Mouse (Mus musculus) bone marrow macrophage, adult 2 months (primary cell): ENCODE results near the gene Cdk2.
A peak's percentile ranks its signal among the peaks of the same experiment; 100 is the strongest.

Experiments used
- CTCF ChIP-seq: IDR thresholded peaks from 2 replicates; pipeline ENCODE4 v1.5.1; 2012; ENCODE audit warnings: low read depth, mild to moderate bottlenecking, low read length, moderate library complexity
- POLR2A ChIP-seq: IDR thresholded peaks from 2 replicates; pipeline ENCODE4 v1.6.1; 2012; ENCODE audit warnings: mild to moderate bottlenecking, low read depth, low read length, borderline replicate concordance

GRCm38 (mm10) chr10:128731002-128731433 lies 26.2 kb upstream of the Cdk2 start:
- TF ChIP-seq POLR2A, result no peak
- TF ChIP-seq CTCF, result peak; percentile 53
